Mouse (Mus musculus) heart, postnatal 10 days (tissue): ENCODE measurements around the gene Olfr938. TPM values are rescaled to one million over a fixed set of nuclear protein-coding genes. Genes with fewer than 3 reads are reported as not detected.

ENCODE experiments used
- DNase-seq, 2 experiments: peaks; one replicate each; pipeline ENCODE4 v3.0.0; 2021
- intact Hi-C: fragments of 180-260 bp; cut with DNase I; formaldehyde crosslinking; loops from one replicate; pipeline ENCODE4 v1.15.1; 2025
- microRNA-seq, 2 experiments: library from miRNA; unstranded; fragments of <30 nt; microRNA quantifications; one replicate each; pipeline ENCODE4 v1.2.0; 2022
- total RNA-seq, 2 experiments: library from RNA; stranded (reverse); gene quantifications; 2 replicates each; pipeline ENCODE4 v1.2.3; 2021

The Olfr938 gene
- not detected for total RNA-seq

DNA sequence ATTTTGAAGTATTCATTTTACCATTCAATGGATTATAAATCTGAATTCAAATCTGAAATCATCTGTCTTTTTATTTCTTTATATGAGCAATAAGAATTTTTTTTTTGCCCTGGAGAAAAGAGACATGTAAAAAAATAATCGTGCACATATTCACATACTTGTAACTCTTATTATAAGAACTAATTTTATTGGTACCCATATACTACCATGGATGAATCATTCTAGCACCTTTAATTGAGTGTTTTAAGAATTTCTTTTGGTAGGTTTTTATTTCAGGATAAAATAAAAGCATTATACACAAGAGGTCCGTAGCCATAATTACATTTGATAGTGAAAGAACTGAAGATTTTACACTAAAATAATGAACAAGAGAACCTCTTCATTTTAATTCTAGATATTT lies at the start of gene Olfr938:
TSS of gene Olfr938 (minus strand) at position 101 of the 400 bp plus-strand sequence.
- intact Hi-C loops = no loop called here
- DNase-seq = no peak

DNA sequence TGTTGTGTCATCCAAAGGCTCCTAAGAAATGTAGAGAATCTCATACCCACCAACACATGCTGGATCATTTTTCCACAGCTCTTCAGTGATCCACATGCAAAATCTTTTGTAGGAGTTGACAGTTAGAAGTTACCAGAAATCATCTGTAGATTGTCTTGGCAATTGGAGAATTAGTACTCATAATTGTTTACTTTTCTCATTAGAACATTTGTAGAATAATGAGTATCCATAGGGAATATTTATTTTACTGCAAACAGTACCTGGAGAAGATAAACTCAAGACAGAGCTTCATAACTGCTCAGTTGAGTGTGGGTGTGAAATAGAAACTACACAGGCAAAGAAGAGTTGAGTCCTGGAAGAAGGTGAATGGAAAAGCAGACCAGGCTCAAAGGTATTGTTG lies 49.1 kb upstream of the Olfr938 start, which contains the start of gene Olfr27:
TSS of gene Olfr27 (plus strand) at position 301 of the 400 bp plus-strand sequence.
- no peak for DNase-seq
- intact Hi-C loops = no loop called here

- DNase-seq = no peak
- intact Hi-C loops = no loop called here
These were observed 48.6 kb upstream of the Olfr938 start for GRCm38 (mm10) chr9:39127326-39127725.

DNA sequence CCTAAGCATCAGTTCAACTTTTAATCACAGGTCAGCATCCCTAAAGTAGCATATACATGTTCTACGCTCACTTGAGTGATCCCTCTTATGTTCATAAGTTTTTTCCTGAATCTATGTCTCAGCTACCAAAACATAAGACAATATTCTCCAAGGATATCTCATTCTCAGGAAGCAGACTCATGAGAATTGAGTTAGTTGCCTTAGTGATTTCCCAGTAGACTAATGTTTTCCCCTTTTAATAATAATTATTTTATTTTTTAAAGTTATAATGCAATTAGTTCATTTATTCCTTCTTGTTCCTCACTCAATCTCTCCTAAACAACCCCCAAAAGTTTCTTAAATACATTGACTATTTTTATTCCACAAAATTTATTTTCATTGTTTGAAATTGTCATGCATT lies 13.8 kb downstream of the Olfr938 start, which contains the start of gene Olfr937:
TSS of gene Olfr937 (minus strand) at position 101 of the 400 bp plus-strand sequence.
- intact Hi-C loops = no loop called here

More for the DNA sequence above, 13.8 kb downstream of the Olfr938 start, which contains the start of gene Olfr937:
- no peak for DNase-seq

Small RNA genes lying within 50 kb of the gene (microRNA-seq; reads per million reads assigned to microRNA genes)
- gene Gm25032 (0 reads per million in 2 experiments), gene Gm25529 (0 reads per million in 2 experiments)

Other genes with a start within 250 kb of the Olfr938 start
- gene Olfr924, start 234.4 kb downstream of the Olfr938 start, total RNA-seq = not detected
- not detected for gene Olfr26, start 223.8 kb downstream of the Olfr938 start, total RNA-seq
- not detected for gene Olfr926, start 201.8 kb downstream of the Olfr938 start, total RNA-seq
- not detected for gene Olfr930, start 149.1 kb downstream of the Olfr938 start, total RNA-seq
- gene Olfr933, start 106.6 kb downstream of the Olfr938 start, total RNA-seq = not detected
- not detected for gene Olfr934, start 90.6 kb downstream of the Olfr938 start, total RNA-seq
- not detected for gene Olfr935, start 79.2 kb downstream of the Olfr938 start, total RNA-seq
- not detected for gene Olfr146, start 55.5 kb downstream of the Olfr938 start, total RNA-seq
- not detected for gene Olfr937, start 13.9 kb downstream of the Olfr938 start, total RNA-seq
- not detected for gene Olfr27, start 49.2 kb upstream of the Olfr938 start, total RNA-seq
- not detected for gene Olfr943, start 87.4 kb upstream of the Olfr938 start, total RNA-seq
- gene Olfr944, start 123.0 kb upstream of the Olfr938 start, total RNA-seq = not detected
- gene Olfr1537, start 171.1 kb upstream of the Olfr938 start, total RNA-seq = not detected
- gene Olfr945, start 197.9 kb upstream of the Olfr938 start, total RNA-seq = not detected
- gene Olfr948, start 247.2 kb upstream of the Olfr938 start, total RNA-seq = not detected